11 mouse cellular contexts compared by ENCODE assay signal in the genomic region with DNA sequence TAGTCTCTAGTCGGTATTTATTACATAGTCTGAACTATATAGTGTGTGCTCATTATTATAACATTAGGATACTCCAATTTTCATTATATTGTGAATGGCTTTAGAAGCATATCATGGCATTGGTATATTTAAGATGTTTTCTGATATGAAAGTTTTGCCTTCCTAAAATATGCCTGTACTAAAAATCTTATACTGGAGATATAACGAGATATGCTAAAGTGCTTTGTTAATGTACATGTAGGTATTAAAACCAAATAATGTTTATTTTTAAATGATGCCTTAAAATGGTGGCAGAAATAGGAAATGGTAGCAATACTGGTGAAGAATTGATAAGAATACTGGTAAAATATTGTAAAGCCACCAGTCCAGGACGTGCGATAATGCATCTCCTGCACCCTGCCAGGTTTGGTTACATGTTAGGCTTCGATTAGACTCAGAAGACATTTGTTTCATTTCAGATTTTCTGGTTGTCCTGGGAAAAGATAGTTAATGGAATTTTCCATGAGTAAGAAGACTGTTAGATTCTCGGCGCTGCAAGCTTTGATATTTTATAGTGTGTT. TPM values are rescaled to one million over a fixed set of nuclear protein-coding genes. Genes with fewer than 3 reads are reported as not detected.
DNase-seq lines count a peak whose midpoint lies in the region; ATAC-seq and TF ChIP-seq lines count a peak whose summit lies in the region.
"Had no signal": no experiment of that assay in that cellular context is flagged by ENCODE, and none has a peak within 500 bp of the region (broad histone marks: within the 10 kb centered on the region; RNA-seq: fewer than 3 reads in every experiment).

No protein-coding gene starts in this region.

- no peaks in the 10 kb centered on the region for H3K27me3 ChIP-seq in cerebellum, adult 2 months (ENCODE audit: control insufficient read depth, insufficient read depth, low read length)
- no peaks in the 10 kb centered on the region for H3K27me3 ChIP-seq in heart, postnatal 0 days (ENCODE audit: control insufficient read depth, insufficient read depth, low read length)
- no peaks in the 10 kb centered on the region for H3K27me3 ChIP-seq in limb, embryonic 10.5 days (ENCODE audit: low read depth, poor library complexity, severe bottlenecking)
- H3K27me3 ChIP-seq: liver, embryonic 15.5 days had no signal

- H3K4me2 ChIP-seq in heart, postnatal 0 days (ENCODE audit: low read depth, low read length), result peak overlapping the region; percentile 57

- no peak overlapping the region for H3K27ac ChIP-seq in cerebellum, adult 2 months (ENCODE audit: insufficient read depth, low read length)
- H3K27ac ChIP-seq in heart, postnatal 0 days (ENCODE audit: low read depth), result peak overlapping the region; percentile 86
- peak overlapping the region; percentile 1; the same call in 1 of the 2 replicates for H3K27ac ChIP-seq in limb, embryonic 10.5 days
- H3K27ac ChIP-seq: liver, embryonic 15.5 days had no signal

- no peak for ATAC-seq in heart, postnatal 0 days (ENCODE audit: insufficient read depth, low read depth)
- no peak for ATAC-seq in granulocyte monocyte progenitor cell, adult 5-6 weeks (replicated peaks; ENCODE audit: poor library complexity, severe bottlenecking)
- no peak for ATAC-seq in frontal cortex, adult (ENCODE audit: low TSS enrichment)

- WGBS in cerebellum, adult 2 months, result 42% methylated on average over 7 of the region's 7 CpGs
- 72% methylated on average over 7 of the region's 7 CpGs for WGBS in heart, postnatal 0 days
- WGBS in limb, embryonic 10.5 days, result 95% methylated on average over 7 of the region's 7 CpGs

- no peak for TF ChIP-seq EP300 in heart, postnatal 0 days (IDR thresholded peaks at IDR 0.05; ENCODE audit: low read depth)

- no peaks in the 10 kb centered on the region for H3K9me3 ChIP-seq in heart, postnatal 0 days (replicated peaks; ENCODE audit: control insufficient read depth, low read length)
- no peaks in the 10 kb centered on the region for H3K9me3 ChIP-seq in limb, embryonic 10.5 days (replicated peaks)
- H3K9me3 ChIP-seq: G1E; liver, embryonic 15.5 days had no signal

- peak overlapping the region; percentile 35 for H3K4me3 ChIP-seq in cerebellum, adult 2 months (replicated peaks; ENCODE audit: insufficient read depth, low read depth, low read length)
- peak overlapping the region; percentile 21; the same call in 1 of the 2 replicates for H3K4me3 ChIP-seq in heart, postnatal 0 days (ENCODE audit: low read depth, low read length)
- no peak overlapping the region for H3K4me3 ChIP-seq in limb, embryonic 10.5 days
- H3K4me3 ChIP-seq: liver, embryonic 15.5 days had no signal

- no peak for DNase-seq in cerebellum, adult 2 months
- no peak for DNase-seq in cerebellum, postnatal 10 days
- DNase-seq in heart, postnatal 0 days (ENCODE audit: low spot score), result no peak
- no peak for DNase-seq in heart, adult 9 months (ENCODE audit: low spot score in 2 of 2)
- peak; percentile 78 for DNase-seq in 416B (ENCODE audit: low read depth)
- DNase-seq in limb, embryonic 10.5 days (ENCODE audit: low spot score), result no peak
- DNase-seq: kidney, postnatal 14 days had no signal

- TF ChIP-seq CTCF in cerebellum, adult 2 months (IDR thresholded peaks at IDR 0.05; ENCODE audit: borderline replicate concordance, insufficient read depth, low read depth, low read length), result no peak
- TF ChIP-seq CTCF in heart, postnatal 0 days (IDR thresholded peaks at IDR 0.05; ENCODE audit: low read depth), result no peak

- no peaks in the 10 kb centered on the region for H3K36me3 ChIP-seq in heart, postnatal 0 days (replicated peaks; ENCODE audit: control insufficient read depth, insufficient read depth, low read length)
- peaks cover 3% of the 10 kb centered on the region for H3K36me3 ChIP-seq in limb, embryonic 10.5 days

- no peak overlapping the region for H3K9ac ChIP-seq in heart, postnatal 0 days (replicated peaks; ENCODE audit: low read depth, low read length)
- H3K9ac ChIP-seq: liver, embryonic 15.5 days had no signal

- H3K4me1 ChIP-seq in cerebellum, adult 2 months (ENCODE audit: control insufficient read depth, insufficient read depth, low read length), result peaks cover 9% of the 10 kb centered on the region
- peaks cover 32% of the 10 kb centered on the region for H3K4me1 ChIP-seq in heart, postnatal 0 days (ENCODE audit: control insufficient read depth, insufficient read depth)
- H3K4me1 ChIP-seq in limb, embryonic 10.5 days, result peaks cover 6% of the 10 kb centered on the region

- TF ChIP-seq POLR2A in cerebellum, adult 2 months (IDR thresholded peaks at IDR 0.05; ENCODE audit: borderline replicate concordance, insufficient read depth, low read length), result no peak

RNA-seq across cellular contexts. Expression of a gene that starts 45.7 kb away (rescaled TPM):
- 70.5 and 83.0 TPM in 2 replicates for polyA plus RNA-seq in cerebellum, adult 2 months (2012; rRNA removed)
- total RNA-seq in heart, postnatal 0 days (2014; rRNA removed; ENCODE audit: low replicate concordance), result 43.3 and 54.5 TPM in 2 replicates
- polyA plus RNA-seq in heart, postnatal 0 days (2015; fragmentation: Nextera tagmentation; extraction: Ambion mirVana), result 16.5 and 19.2 TPM in 2 replicates
- 40.0 and 49.9 TPM in 2 replicates for polyA plus RNA-seq in limb, embryonic 10.5 days (2016; fragmentation: Nextera tagmentation; extraction: Ambion mirVana)
- 94.1 and 126 TPM in 2 replicates for total RNA-seq in granulocyte monocyte progenitor cell, adult 5-6 weeks (2014; fragmentation: Nextera tagmentation)
- 32.3 and 43.4 TPM in 2 replicates for total RNA-seq in granulocyte monocyte progenitor cell, adult 5-6 weeks (2017)
